ENCODE assay signal across 7 mouse cellular contexts in genomic region chr7:81344544-81345446, GRCm38 (mm10). TPM values are rescaled to one million over a fixed set of nuclear protein-coding genes. Genes with fewer than 3 reads are reported as not detected.
DNase-seq lines count a peak whose midpoint lies in the region; ATAC-seq lines count a peak whose summit lies in the region.

TSS of gene Rps17 (minus strand) at chr7:81345254.

- H3K27ac ChIP-seq in embryonic facial prominence, embryonic 10.5 days (replicated peaks), result peak within 1 kb of the TSS; percentile 96
- H3K27ac ChIP-seq in limb, embryonic 10.5 days, result peak within 1 kb of the TSS; percentile 97
- H3K27ac ChIP-seq in midbrain, embryonic 13.5 days, result peak within 1 kb of the TSS; percentile 91

- peak; percentile 81 for ATAC-seq in granulocyte monocyte progenitor cell, adult 5-6 weeks (replicated peaks; ENCODE audit: poor library complexity, severe bottlenecking)
- ATAC-seq in midbrain, embryonic 13.5 days, result peak; percentile 93

- peak; percentile 99 for DNase-seq in adrenal gland, postnatal 10 days
- peak; percentile 98 for DNase-seq in embryonic facial prominence, embryonic 10.5 days (ENCODE audit: low spot score)
- peak; percentile 94 for DNase-seq in kidney, adult 11 months
- peak; percentile 100 for DNase-seq in limb, embryonic 10.5 days (ENCODE audit: low spot score)
- peak; percentile 97 for DNase-seq in spleen, adult 12 weeks (ENCODE audit: low spot score)

- under 1% methylated on average over 85 of the region's 85 CpGs for WGBS in embryonic facial prominence, embryonic 10.5 days
- under 1% methylated on average over 85 of the region's 85 CpGs for WGBS in limb, embryonic 10.5 days
- WGBS in midbrain, embryonic 13.5 days, result under 1% methylated on average over 85 of the region's 85 CpGs

- peaks cover 19% of the 10 kb centered on the region for H3K4me1 ChIP-seq in embryonic facial prominence, embryonic 10.5 days
- peaks cover 18% of the 10 kb centered on the region for H3K4me1 ChIP-seq in limb, embryonic 10.5 days
- peaks cover 28% of the 10 kb centered on the region for H3K4me1 ChIP-seq in midbrain, embryonic 13.5 days (replicated peaks)

- peak within 1 kb of the TSS; percentile 99 for H3K4me3 ChIP-seq in embryonic facial prominence, embryonic 10.5 days
- H3K4me3 ChIP-seq in limb, embryonic 10.5 days, result peak within 1 kb of the TSS; percentile 95
- peak within 1 kb of the TSS; percentile 94 for H3K4me3 ChIP-seq in midbrain, embryonic 13.5 days (replicated peaks)

- H3K27me3 ChIP-seq in embryonic facial prominence, embryonic 10.5 days (replicated peaks; ENCODE audit: low read depth, poor library complexity, severe bottlenecking), result no peaks in the 10 kb centered on the region
- no peaks in the 10 kb centered on the region for H3K27me3 ChIP-seq in limb, embryonic 10.5 days (ENCODE audit: low read depth, poor library complexity, severe bottlenecking)
- peaks cover 5% of the 10 kb centered on the region; the same call in 1 of the 2 replicates for H3K27me3 ChIP-seq in midbrain, embryonic 13.5 days

- H3K9me3 ChIP-seq in embryonic facial prominence, embryonic 10.5 days, result no peaks in the 10 kb centered on the region
- no peaks in the 10 kb centered on the region for H3K9me3 ChIP-seq in limb, embryonic 10.5 days (replicated peaks)
- no peaks in the 10 kb centered on the region for H3K9me3 ChIP-seq in midbrain, embryonic 13.5 days

- H3K36me3 ChIP-seq in embryonic facial prominence, embryonic 10.5 days (replicated peaks), result peaks cover 44% of the 10 kb centered on the region
- H3K36me3 ChIP-seq in limb, embryonic 10.5 days, result peaks cover 47% of the 10 kb centered on the region
- peaks cover 37% of the 10 kb centered on the region for H3K36me3 ChIP-seq in midbrain, embryonic 13.5 days

- H3K4me2 ChIP-seq in midbrain, embryonic 13.5 days (replicated peaks), result peak within 1 kb of the TSS; percentile 95

- H3K9ac ChIP-seq in midbrain, embryonic 13.5 days (replicated peaks), result peak within 1 kb of the TSS; percentile 99

RNA-seq across cellular contexts. Expression of gene Rps17, which starts in this region (rescaled TPM):
- 1,000 to 10,000 TPM; 1,406 to 1,408 TPM for total RNA-seq in adrenal gland, postnatal 10 days (2021)
- 1,210 and 1,245 TPM in 2 replicates for polyA plus RNA-seq in embryonic facial prominence, embryonic 10.5 days (2016; fragmentation: Nextera tagmentation; extraction: Ambion mirVana)
- 4,638 and 5,139 TPM in 2 replicates for total RNA-seq in granulocyte monocyte progenitor cell, adult 5-6 weeks (2014; fragmentation: Nextera tagmentation)
- 3,883 and 3,979 TPM in 2 replicates for total RNA-seq in granulocyte monocyte progenitor cell, adult 5-6 weeks (2017)
- polyA plus RNA-seq in limb, embryonic 10.5 days (2016; fragmentation: Nextera tagmentation; extraction: Ambion mirVana), result 1,200 and 1,332 TPM in 2 replicates
- polyA plus RNA-seq in midbrain, embryonic 13.5 days (2015; fragmentation: Nextera tagmentation; extraction: Ambion mirVana), result 869 and 873 TPM in 2 replicates

Comparison
In these comparisons a context has a peak if more than half of its experiments do, and no peak if none do; other contexts are left out.
1. Peak in every context shown above with its lines: DNase-seq, ATAC-seq, H3K4me3 ChIP-seq and H3K27ac ChIP-seq.